Mouse (Mus musculus): ENCODE data around the gene Cnbp. TPM values are rescaled to one million over a fixed set of nuclear protein-coding genes. Genes with fewer than 3 reads are reported as not detected.

Cnbp gene
- polyA plus RNA-seq, 1 experiment: 196 TPM

DNA sequence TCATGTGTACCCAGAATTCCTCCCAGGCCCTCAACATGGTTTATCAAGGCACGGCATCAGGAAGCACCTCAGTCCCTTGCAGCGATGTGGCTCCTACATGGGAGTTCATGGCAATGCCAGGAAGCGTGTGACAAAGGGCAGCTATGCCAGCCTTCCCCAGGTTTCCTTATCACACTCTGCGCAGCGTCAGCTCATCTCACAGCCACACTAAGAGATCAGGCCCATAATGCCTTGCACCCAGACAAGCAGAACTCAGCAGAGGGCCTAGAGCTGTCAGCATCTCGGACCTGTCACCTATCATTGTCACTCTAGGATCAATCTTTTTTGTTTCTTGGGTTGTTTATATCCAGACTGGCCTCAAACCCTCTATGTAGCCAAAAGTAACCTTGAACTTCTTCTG is 51.3 kb downstream of the Cnbp start:
- TF ChIP-seq E2F4 (IDR thresholded peaks at IDR 0.05; ENCODE audit: insufficient read depth): no peak
- TF ChIP-seq MYOD1 (IDR thresholded peaks at IDR 0.05; ENCODE audit: control insufficient read depth in 1 of 3, insufficient read length in 2 of 3, low read depth in 2 of 3): no peak
- no peak for TF ChIP-seq MAX (IDR thresholded peaks at IDR 0.05; ENCODE audit: low read depth)
- TF ChIP-seq POLR2A (IDR thresholded peaks at IDR 0.05; ENCODE audit: insufficient read length, low read depth): no peak
- TF ChIP-seq CEBPB (IDR thresholded peaks at IDR 0.05; ENCODE audit: insufficient read depth, poor library complexity, severe bottlenecking): no peak
- no peak for TF ChIP-seq REST (IDR thresholded peaks at IDR 0.05; ENCODE audit: insufficient read depth, insufficient read length)
- TF ChIP-seq TCF3 (IDR thresholded peaks at IDR 0.05; ENCODE audit: insufficient read length, low read depth): no peak
- no peak for TF ChIP-seq USF1 (IDR thresholded peaks at IDR 0.05; ENCODE audit: low read depth)
- TF ChIP-seq MYOG (IDR thresholded peaks at IDR 0.05; ENCODE audit: control insufficient read depth in 1 of 3, insufficient read depth in 1 of 3, insufficient read length in 2 of 3, low read depth in 2 of 3): no peak
- TF ChIP-seq TCF12 (IDR thresholded peaks at IDR 0.05; ENCODE audit: insufficient read depth, poor library complexity, severe bottlenecking): no peak
- TF ChIP-seq POLR2AphosphoS2 (IDR thresholded peaks at IDR 0.05; ENCODE audit: insufficient read length, low read depth): no peak
- no peak for TF ChIP-seq SRF (IDR thresholded peaks at IDR 0.05; ENCODE audit: control insufficient read depth, insufficient read length, low read depth)
- Histone ChIP-seq H3K36me3 (ENCODE audit: control insufficient read depth, insufficient read depth) (no peaks in the 10 kb centered on the region), H3K79me2 (ENCODE audit: control insufficient read depth, insufficient read depth) (no peaks in the 10 kb centered on the region), H3K4me2 (ENCODE audit: low read depth) (no peak overlapping the region), H3K27me3 (ENCODE audit: control insufficient read depth, insufficient read depth, insufficient read length) (no peaks in the 10 kb centered on the region), H3K4me3 (no peak overlapping the region), H3ac (ENCODE audit: control insufficient read depth, insufficient read length) (no peak overlapping the region)

DNA sequence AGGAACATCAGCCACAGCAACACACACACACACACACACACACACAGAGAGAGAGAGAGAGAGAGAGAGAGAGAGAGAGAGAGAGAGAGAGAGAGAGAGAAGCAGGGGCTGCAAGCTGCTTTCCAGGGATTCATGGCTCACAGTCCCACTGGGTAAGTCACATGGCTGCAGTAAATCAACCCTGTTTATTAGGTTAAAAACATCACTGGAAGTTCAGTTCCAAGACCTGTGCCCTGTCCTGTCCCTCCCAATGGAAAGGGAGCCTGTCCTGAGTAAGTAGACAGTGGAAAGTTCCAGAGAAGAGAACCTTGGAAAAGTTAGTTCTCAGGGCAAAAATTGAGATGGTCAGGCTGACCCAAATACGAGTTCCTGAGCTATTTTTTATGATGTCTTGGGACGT is 53.6 kb downstream of the Cnbp start:
- no peaks in the 10 kb centered on the region for H3K36me3 ChIP-seq (ENCODE audit: control insufficient read depth, insufficient read depth)
- H3K27me3 ChIP-seq (ENCODE audit: control insufficient read depth, insufficient read depth, insufficient read length): no peaks in the 10 kb centered on the region
- H3K4me2 ChIP-seq (ENCODE audit: low read depth): no peak overlapping the region
- no peak overlapping the region for H3K4me3 ChIP-seq
- no peak overlapping the region for H3ac ChIP-seq (ENCODE audit: control insufficient read depth, insufficient read length)
- H3K79me2 ChIP-seq (ENCODE audit: control insufficient read depth, insufficient read depth): no peaks in the 10 kb centered on the region
- TF ChIP-seq CEBPB (IDR thresholded peaks at IDR 0.05; ENCODE audit: insufficient read depth, poor library complexity, severe bottlenecking): no peak
- no peak for TF ChIP-seq REST (IDR thresholded peaks at IDR 0.05; ENCODE audit: insufficient read depth, insufficient read length)
- TF ChIP-seq MAX (IDR thresholded peaks at IDR 0.05; ENCODE audit: low read depth): no peak
- TF ChIP-seq USF1 (IDR thresholded peaks at IDR 0.05; ENCODE audit: low read depth): no peak
- no peak for TF ChIP-seq SRF (IDR thresholded peaks at IDR 0.05; ENCODE audit: control insufficient read depth, insufficient read length, low read depth)
- no peak for TF ChIP-seq POLR2AphosphoS2 (IDR thresholded peaks at IDR 0.05; ENCODE audit: insufficient read length, low read depth)
- TF ChIP-seq TCF12 (IDR thresholded peaks at IDR 0.05; ENCODE audit: insufficient read depth, poor library complexity, severe bottlenecking): no peak

- TF ChIP-seq SRF (IDR thresholded peaks at IDR 0.05; ENCODE audit: control insufficient read depth, insufficient read length, low read depth): no peak
- TF ChIP-seq E2F4 (IDR thresholded peaks at IDR 0.05; ENCODE audit: insufficient read depth): no peak
- TF ChIP-seq MYOD1 (IDR thresholded peaks at IDR 0.05; ENCODE audit: control insufficient read depth in 1 of 3, insufficient read length in 2 of 3, low read depth in 2 of 3): no peak
- TF ChIP-seq REST (IDR thresholded peaks at IDR 0.05; ENCODE audit: insufficient read depth, insufficient read length): no peak
- TF ChIP-seq USF1 (IDR thresholded peaks at IDR 0.05; ENCODE audit: low read depth): no peak
- TF ChIP-seq TCF12 (IDR thresholded peaks at IDR 0.05; ENCODE audit: insufficient read depth, poor library complexity, severe bottlenecking): no peak
- no peak for TF ChIP-seq TCF3 (IDR thresholded peaks at IDR 0.05; ENCODE audit: insufficient read length, low read depth)
- no peak for TF ChIP-seq MAX (IDR thresholded peaks at IDR 0.05; ENCODE audit: low read depth)
- no peak for TF ChIP-seq CEBPB (IDR thresholded peaks at IDR 0.05; ENCODE audit: insufficient read depth, poor library complexity, severe bottlenecking)
- Histone ChIP-seq H3K4me3 (no peak overlapping the region), H3K27me3 (ENCODE audit: control insufficient read depth, insufficient read depth, insufficient read length) (no peaks in the 10 kb centered on the region), H3K79me2 (ENCODE audit: control insufficient read depth, insufficient read depth) (no peaks in the 10 kb centered on the region), H3K4me2 (ENCODE audit: low read depth) (no peak overlapping the region), H3ac (ENCODE audit: control insufficient read depth, insufficient read length) (no peak overlapping the region), H3K36me3 (ENCODE audit: control insufficient read depth, insufficient read depth) (no peaks in the 10 kb centered on the region)
Measured at GRCm38 (mm10) chr6:87796251-87796880, 54.5 kb downstream of the Cnbp start.

- no peaks in the 10 kb centered on the region for H3K79me2 ChIP-seq (ENCODE audit: control insufficient read depth, insufficient read depth)
- H3K4me3 ChIP-seq: no peak overlapping the region
- H3K36me3 ChIP-seq (ENCODE audit: control insufficient read depth, insufficient read depth): no peaks in the 10 kb centered on the region
- no peak overlapping the region for H3K4me2 ChIP-seq (ENCODE audit: low read depth)
- TF ChIP-seq MYOG (IDR thresholded peaks at IDR 0.05; ENCODE audit: control insufficient read depth in 1 of 3, insufficient read depth in 1 of 3, insufficient read length in 2 of 3, low read depth in 2 of 3) (no peak), REST (IDR thresholded peaks at IDR 0.05; ENCODE audit: insufficient read depth, insufficient read length) (no peak), USF1 (IDR thresholded peaks at IDR 0.05; ENCODE audit: low read depth) (no peak), POLR2A (IDR thresholded peaks at IDR 0.05; ENCODE audit: insufficient read length, low read depth) (no peak), CEBPB (IDR thresholded peaks at IDR 0.05; ENCODE audit: insufficient read depth, poor library complexity, severe bottlenecking) (no peak), SRF (IDR thresholded peaks at IDR 0.05; ENCODE audit: control insufficient read depth, insufficient read length, low read depth) (no peak), MAX (IDR thresholded peaks at IDR 0.05; ENCODE audit: low read depth) (no peak), TCF3 (IDR thresholded peaks at IDR 0.05; ENCODE audit: insufficient read length, low read depth) (no peak), E2F4 (IDR thresholded peaks at IDR 0.05; ENCODE audit: insufficient read depth) (no peak), POLR2AphosphoS2 (IDR thresholded peaks at IDR 0.05; ENCODE audit: insufficient read length, low read depth) (no peak), MYOD1 (IDR thresholded peaks at IDR 0.05; ENCODE audit: control insufficient read depth in 1 of 3, insufficient read length in 2 of 3, low read depth in 2 of 3) (no peak), TCF12 (IDR thresholded peaks at IDR 0.05; ENCODE audit: insufficient read depth, poor library complexity, severe bottlenecking) (no peak)
- H3ac ChIP-seq (ENCODE audit: control insufficient read depth, insufficient read length): no peak overlapping the region
- H3K27me3 ChIP-seq (ENCODE audit: control insufficient read depth, insufficient read depth, insufficient read length): no peaks in the 10 kb centered on the region
Measured at GRCm38 (mm10) chr6:87795385-87796150, 55.3 kb downstream of the Cnbp start.
